Mouse (Mus musculus) liver, adult 2 months (tissue): ENCODE measurements at regions not wholly inside any gene's neighbourhood (a gene's known extent, or its start where the extent isn't known, plus 50 kb on each side); places are given as distances from the start of the nearest gene placed in this dataset.

Experiments
- CTCF ChIP-seq: fragments of 200-500 bp; IDR thresholded peaks from 2 replicates; pipeline ENCODE4 v1.5.1; 2011; ENCODE audit warnings: low read depth, low read length, control low read depth
- POLR2A ChIP-seq: fragments of 200-500 bp; IDR thresholded peaks from 2 replicates; pipeline ENCODE4 v1.6.1; 2011; ENCODE audit warnings: low read length, control low read depth; ENCODE audit not compliant: insufficient read depth; ENCODE audit errors: extremely low read depth

DNA sequence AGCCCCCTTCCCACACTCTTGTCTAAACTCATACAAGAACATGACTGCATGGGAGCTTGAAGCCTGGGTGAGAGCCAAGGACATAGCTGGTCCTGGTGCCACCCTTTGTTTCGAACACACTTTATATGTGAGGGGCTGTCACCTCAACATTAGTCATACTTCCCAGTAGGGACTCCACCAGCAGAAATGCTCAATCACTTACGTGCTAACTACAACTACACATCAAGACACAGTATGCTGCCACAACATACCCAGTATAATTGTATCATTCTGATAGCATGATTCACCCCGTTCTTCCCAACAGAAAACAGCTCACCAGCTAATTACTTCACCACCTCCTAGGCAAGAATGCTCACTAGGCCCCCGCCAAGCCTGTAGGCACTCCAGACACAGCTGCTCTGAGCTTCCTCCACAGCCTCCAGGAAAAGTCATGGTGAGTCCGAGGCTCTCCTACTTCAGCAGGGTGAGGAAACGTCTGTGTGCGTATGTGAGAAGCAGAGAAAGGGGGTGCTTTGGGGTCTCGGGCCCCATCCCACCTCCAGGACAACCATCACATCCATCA lies 70.6 kb upstream of the Bace2 start:
- TF ChIP-seq CTCF (no peak), POLR2A (no peak)
